Mouse (Mus musculus): Measurements from ENCODE around the gene Ppp1r1b. TPM values are rescaled to one million over a fixed set of nuclear protein-coding genes. Genes with fewer than 3 reads are reported as not detected.

Gene Ppp1r1b
- total and polyA plus RNA-seq, 2 experiments from 2014 or later, result 16.3 to 32.1 TPM

DNA sequence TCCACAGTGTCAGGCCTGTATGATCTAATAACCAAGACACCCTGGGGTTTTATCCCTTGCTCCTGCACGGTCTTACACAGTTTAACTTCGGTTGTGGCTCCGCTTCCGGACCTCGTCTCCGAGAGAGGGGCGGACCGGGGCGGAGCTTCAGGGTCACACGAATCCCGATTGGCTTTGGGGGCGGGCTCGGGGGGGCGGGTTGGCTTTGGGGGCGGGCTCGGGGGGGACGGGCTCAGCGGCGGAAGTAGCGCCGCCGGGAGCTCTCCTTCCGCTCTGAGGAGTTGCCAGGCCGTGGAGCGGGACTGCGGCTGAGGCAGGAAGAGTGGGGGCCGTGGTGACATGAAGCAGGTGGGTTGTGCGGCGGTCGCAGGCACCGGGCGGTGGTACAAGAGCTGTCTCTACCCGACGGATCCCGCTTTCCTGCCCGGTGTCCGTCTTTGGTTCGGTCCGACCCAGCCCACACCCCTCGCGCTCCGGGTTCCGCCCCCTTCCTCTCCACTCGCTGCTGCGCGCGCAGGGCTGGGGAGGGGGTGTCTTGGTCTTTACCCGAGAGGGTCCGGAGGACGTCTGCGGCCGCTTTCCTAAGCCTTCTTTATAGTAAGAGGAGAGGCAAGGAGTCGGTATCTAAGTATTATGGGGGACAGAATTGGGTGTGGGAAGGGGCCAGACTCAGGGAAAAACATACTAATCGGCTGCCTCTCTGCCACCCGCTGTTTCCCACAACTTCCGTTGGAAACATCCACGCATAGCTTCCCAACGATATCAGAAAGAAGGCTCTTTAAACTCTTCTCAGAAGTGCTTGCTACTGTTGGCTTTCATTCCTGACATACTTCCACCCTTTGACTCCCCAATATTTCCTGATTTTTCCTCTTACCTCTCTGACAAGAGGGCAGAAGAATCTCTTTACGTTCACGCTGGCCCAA is 10.2 kb downstream of the Ppp1r1b start, which contains the start of gene Stard3:
Gene Stard3, plus strand, starts transcription at position 208 of the 923 bp plus-strand sequence.
- no peaks in the 10 kb centered on the region for H3K9me3 ChIP-seq (replicated peaks; ENCODE audit: control insufficient read depth, low read length)
- H3K27me3 ChIP-seq (ENCODE audit: control insufficient read depth, insufficient read depth, low read length), result no peaks in the 10 kb centered on the region
- peaks cover 19% of the 10 kb centered on the region for H3K4me1 ChIP-seq (ENCODE audit: control insufficient read depth, insufficient read depth)
- H3K4me3 ChIP-seq (ENCODE audit: low read depth, low read length), result peak within 1 kb of the TSS; percentile 82
- H3K4me2 ChIP-seq (ENCODE audit: low read depth, low read length), result peak within 1 kb of the TSS; percentile 81
- H3K9ac ChIP-seq (replicated peaks; ENCODE audit: low read depth, low read length), result peak within 1 kb of the TSS; percentile 63
- under 1% methylated on average over 58 of the region's 60 CpGs for WGBS
- peak; percentile 87 for DNase-seq (ENCODE audit: low spot score)
- ATAC-seq (ENCODE audit: insufficient read depth, low read depth), result peak; percentile 87
- TF ChIP-seq CTCF (IDR thresholded peaks at IDR 0.05; ENCODE audit: low read depth) (no peak), EP300 (IDR thresholded peaks at IDR 0.05; ENCODE audit: low read depth) (no peak)
- no peaks in the 10 kb centered on the region for H3K36me3 ChIP-seq (replicated peaks; ENCODE audit: control insufficient read depth, insufficient read depth, low read length)
- peak within 1 kb of the TSS; percentile 91 for H3K27ac ChIP-seq (ENCODE audit: low read depth)

DNA sequence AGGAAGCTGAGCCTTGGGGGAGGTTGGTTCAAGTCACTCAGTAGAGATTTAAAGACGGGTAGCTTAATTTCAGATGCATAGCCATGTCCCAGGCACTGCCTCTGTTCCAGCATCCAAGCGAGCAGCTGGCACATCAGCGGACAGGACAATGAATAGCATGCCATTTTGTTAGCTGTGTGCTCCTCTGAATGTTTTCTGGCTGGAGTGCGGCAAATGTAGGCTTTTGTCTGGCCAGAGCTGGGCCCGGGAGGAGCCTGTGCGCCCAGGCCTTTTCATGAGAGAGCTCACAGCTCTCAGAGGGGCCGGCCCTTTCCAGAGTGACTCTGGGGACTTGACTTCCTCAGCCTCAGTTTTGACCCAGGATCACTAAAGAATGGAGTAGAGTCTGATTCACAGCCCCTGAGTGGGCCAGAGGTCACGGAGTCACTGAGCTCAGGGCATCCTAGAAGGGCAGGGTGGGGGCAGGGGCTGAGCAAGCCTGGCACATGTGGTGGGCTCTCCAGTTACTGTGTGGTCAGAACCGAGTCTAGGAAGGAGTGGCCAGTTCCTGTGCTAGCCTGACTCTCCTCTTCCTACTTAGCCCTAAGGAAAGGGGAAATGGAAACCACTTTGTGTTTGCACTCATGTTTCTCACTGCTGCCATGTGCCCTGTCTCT is 12.8 kb downstream of the Ppp1r1b start:
- H3K4me2 ChIP-seq (ENCODE audit: low read depth, low read length), result 0 out of 2 replicates have a peak overlapping the region, but pooled peaks have one; percentile 0
- 62% methylated on average over 9 of the region's 9 CpGs for WGBS
- no peak overlapping the region for H3K4me3 ChIP-seq (ENCODE audit: low read depth, low read length)
- peaks cover 20% of the 10 kb centered on the region for H3K4me1 ChIP-seq (ENCODE audit: control insufficient read depth, insufficient read depth)
- H3K27ac ChIP-seq (ENCODE audit: low read depth), result peak overlapping the region; percentile 53
- no peaks in the 10 kb centered on the region for H3K27me3 ChIP-seq (ENCODE audit: control insufficient read depth, insufficient read depth, low read length)
- no peak overlapping the region for H3K9ac ChIP-seq (replicated peaks; ENCODE audit: low read depth, low read length)
- ATAC-seq (ENCODE audit: insufficient read depth, low read depth), result no peak
- DNase-seq (ENCODE audit: low spot score), result no peak
- H3K36me3 ChIP-seq (replicated peaks; ENCODE audit: control insufficient read depth, insufficient read depth, low read length), result no peaks in the 10 kb centered on the region
- TF ChIP-seq CTCF (IDR thresholded peaks at IDR 0.05; ENCODE audit: low read depth), result no peak
- TF ChIP-seq EP300 (IDR thresholded peaks at IDR 0.05; ENCODE audit: low read depth), result no peak
- H3K9me3 ChIP-seq (replicated peaks; ENCODE audit: control insufficient read depth, low read length), result no peaks in the 10 kb centered on the region

DNA sequence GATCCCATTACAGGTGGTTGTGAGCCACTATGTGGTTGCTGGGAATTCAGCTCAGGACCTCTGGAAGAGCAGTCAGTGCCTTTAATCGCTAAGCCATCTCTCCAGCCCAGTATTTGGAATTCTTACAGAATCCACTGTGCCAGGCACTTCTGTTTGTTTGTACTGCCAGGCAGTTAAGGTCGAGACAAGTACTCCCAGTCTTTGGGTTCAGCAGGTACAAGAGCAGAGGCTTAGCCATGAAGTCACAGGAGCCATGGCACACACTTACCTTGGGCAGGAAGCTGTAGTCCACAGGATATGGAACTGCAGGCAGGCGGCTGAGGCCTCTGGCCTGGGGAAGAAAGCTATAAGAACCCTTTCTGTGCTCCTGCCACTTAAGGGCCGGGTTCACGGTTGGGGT is 15.6 kb downstream of the Ppp1r1b start:
- DNase-seq (ENCODE audit: low spot score) (no peak), ATAC-seq (ENCODE audit: insufficient read depth, low read depth) (no peak)
- Histone ChIP-seq H3K9ac (replicated peaks; ENCODE audit: low read depth, low read length) (no peak overlapping the region), H3K4me3 (ENCODE audit: low read depth, low read length) (no peak overlapping the region), H3K9me3 (replicated peaks; ENCODE audit: control insufficient read depth, low read length) (no peaks in the 10 kb centered on the region), H3K27ac (ENCODE audit: low read depth) (no peak overlapping the region), H3K27me3 (ENCODE audit: control insufficient read depth, insufficient read depth, low read length) (no peaks in the 10 kb centered on the region), H3K4me2 (ENCODE audit: low read depth, low read length) (no peak overlapping the region), H3K4me1 (ENCODE audit: control insufficient read depth, insufficient read depth) (peaks cover 25% of the 10 kb centered on the region), H3K36me3 (replicated peaks; ENCODE audit: control insufficient read depth, insufficient read depth, low read length) (no peaks in the 10 kb centered on the region)
- TF ChIP-seq CTCF (IDR thresholded peaks at IDR 0.05; ENCODE audit: low read depth) (no peak), EP300 (IDR thresholded peaks at IDR 0.05; ENCODE audit: low read depth) (no peak)
- WGBS, result 81% methylated on average over 5 of the region's 5 CpGs

DNA sequence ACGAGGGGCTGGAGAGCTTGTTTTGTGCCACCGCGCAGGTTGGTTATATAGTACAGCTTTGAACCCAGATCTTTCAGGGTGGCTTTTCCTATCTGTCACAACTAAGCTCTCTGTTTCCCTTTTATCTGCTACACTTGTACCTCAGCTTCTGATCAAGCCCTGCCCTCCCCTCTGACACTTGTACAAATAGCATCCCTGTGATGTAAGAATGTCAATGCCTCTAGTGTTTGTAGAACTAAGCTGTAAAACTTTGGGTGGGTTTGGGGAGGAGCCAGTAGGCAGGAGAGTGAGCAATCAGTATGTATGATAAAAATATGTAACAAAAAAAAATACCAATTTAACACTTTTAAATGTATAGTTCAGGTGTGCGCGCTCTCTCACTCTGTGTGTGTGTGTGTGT is 16.2 kb downstream of the Ppp1r1b start:
- DNase-seq (ENCODE audit: low spot score) (no peak), ATAC-seq (ENCODE audit: insufficient read depth, low read depth) (no peak)
- Histone ChIP-seq H3K9me3 (replicated peaks; ENCODE audit: control insufficient read depth, low read length) (no peaks in the 10 kb centered on the region), H3K27me3 (ENCODE audit: control insufficient read depth, insufficient read depth, low read length) (no peaks in the 10 kb centered on the region), H3K27ac (ENCODE audit: low read depth) (no peak overlapping the region), H3K4me2 (ENCODE audit: low read depth, low read length) (no peak overlapping the region), H3K36me3 (replicated peaks; ENCODE audit: control insufficient read depth, insufficient read depth, low read length) (no peaks in the 10 kb centered on the region), H3K9ac (replicated peaks; ENCODE audit: low read depth, low read length) (no peak overlapping the region), H3K4me3 (ENCODE audit: low read depth, low read length) (no peak overlapping the region), H3K4me1 (ENCODE audit: control insufficient read depth, insufficient read depth) (peaks cover 19% of the 10 kb centered on the region)
- TF ChIP-seq CTCF (IDR thresholded peaks at IDR 0.05; ENCODE audit: low read depth) (no peak), EP300 (IDR thresholded peaks at IDR 0.05; ENCODE audit: low read depth) (no peak)
- WGBS, result 89% methylated on average over 5 of the region's 5 CpGs

DNA sequence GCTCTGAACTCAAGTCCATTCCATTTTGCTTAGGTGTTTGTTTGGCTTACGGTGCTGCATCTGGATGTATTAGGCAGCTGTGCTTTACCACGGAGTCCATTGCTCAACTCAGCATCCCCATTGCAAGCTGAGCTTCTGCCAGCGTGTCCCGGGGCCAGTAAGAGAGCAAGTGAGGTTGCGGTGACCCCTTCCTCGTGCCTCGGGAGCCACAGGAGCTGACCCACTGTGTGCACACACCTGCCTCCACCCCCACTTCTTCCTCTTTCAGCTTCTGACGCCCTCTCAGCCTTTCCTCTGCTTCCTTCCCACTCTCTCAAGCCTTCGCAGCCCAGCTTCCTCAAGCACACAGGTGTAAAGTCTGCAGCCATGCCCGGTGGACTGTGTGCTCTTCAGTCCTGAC is 18.1 kb downstream of the Ppp1r1b start:
- no peak overlapping the region for H3K4me2 ChIP-seq (ENCODE audit: low read depth, low read length)
- no peaks in the 10 kb centered on the region for H3K9me3 ChIP-seq (replicated peaks; ENCODE audit: control insufficient read depth, low read length)
- H3K4me3 ChIP-seq (ENCODE audit: low read depth, low read length), result no peak overlapping the region
- no peaks in the 10 kb centered on the region for H3K36me3 ChIP-seq (replicated peaks; ENCODE audit: control insufficient read depth, insufficient read depth, low read length)
- TF ChIP-seq EP300 (IDR thresholded peaks at IDR 0.05; ENCODE audit: low read depth), result no peak
- no peak for TF ChIP-seq CTCF (IDR thresholded peaks at IDR 0.05; ENCODE audit: low read depth)
- H3K4me1 ChIP-seq (ENCODE audit: control insufficient read depth, insufficient read depth), result peaks cover 18% of the 10 kb centered on the region; the same call in 1 of the 2 replicates
- H3K27ac ChIP-seq (ENCODE audit: low read depth), result 0 out of 2 replicates have a peak overlapping the region, but pooled peaks have one; percentile 11
- WGBS, result 67% methylated on average over 10 of the region's 10 CpGs
- H3K27me3 ChIP-seq (ENCODE audit: control insufficient read depth, insufficient read depth, low read length), result no peaks in the 10 kb centered on the region
- H3K9ac ChIP-seq (replicated peaks; ENCODE audit: low read depth, low read length), result no peak overlapping the region
- peak; percentile 3 for DNase-seq (ENCODE audit: low spot score)
- no peak for ATAC-seq (ENCODE audit: insufficient read depth, low read depth)

Measured in heart, postnatal 0 days (tissue).